Mouse (Mus musculus): ENCODE data around the gene Rbbp7. TPM values are rescaled to one million over a fixed set of nuclear protein-coding genes. Genes with fewer than 3 reads are reported as not detected.

The Rbbp7 gene
- total and polyA plus RNA-seq, 3 experiments = 217 to 558 (median 377) TPM

GRCm38 (mm10) chrX:162734997-162735929 is 24.9 kb upstream of the Rbbp7 start:
- no peaks in the 10 kb centered on the region for H3K9me3 ChIP-seq (replicated peaks; ENCODE audit: insufficient read depth, low read length)
- no peaks in the 10 kb centered on the region; the same call in 1 of the 2 replicates for H3K79me2 ChIP-seq (ENCODE audit: control insufficient read depth, insufficient read depth, low read length, poor library complexity)
- H3K4me1 ChIP-seq (ENCODE audit: control insufficient read depth in 1 of 2, insufficient read depth in 2 of 2, low read length in 2 of 2) = peaks cover 0 to 11% of the 10 kb centered on the region in 2 experiments; a peak in 2 of 4 replicates
- peak; percentile 88 for TF ChIP-seq SMC3 (IDR thresholded peaks at IDR 0.05; ENCODE audit: low read depth, low read length)
- no peak for TF ChIP-seq TAL1 (IDR thresholded peaks at IDR 0.05; ENCODE audit: low read length)
- TF ChIP-seq CHD2 (IDR thresholded peaks at IDR 0.05; ENCODE audit: low read length) = peak; percentile 63
- TF ChIP-seq POLR2AphosphoS2 (IDR thresholded peaks at IDR 0.05; ENCODE audit: low read length) = no peak
- peak; percentile 64 to 71 for TF ChIP-seq POLR2A (IDR thresholded peaks at IDR 0.05; ENCODE audit: control insufficient read depth in 1 of 2, insufficient read depth in 1 of 2, low read depth in 1 of 2, low read length in 2 of 2, poor library complexity in 1 of 2)
- no peak for TF ChIP-seq MYC (IDR thresholded peaks at IDR 0.05; ENCODE audit: low read depth, low read length)
- TF ChIP-seq E2F4 (IDR thresholded peaks at IDR 0.05; ENCODE audit: borderline replicate concordance, low read depth, low read length) = 0 out of 2 replicates have a peak, but pooled peaks have one; percentile 27
- peak; percentile 26; the same call in 1 of the 2 replicates for TF ChIP-seq MAZ (IDR thresholded peaks at IDR 0.05; ENCODE audit: low read depth, low read length)
- TF ChIP-seq ZKSCAN1 (IDR thresholded peaks at IDR 0.05; ENCODE audit: low read depth, low read length) = no peak
- no peak for TF ChIP-seq KAT2A (conservative IDR thresholded peaks at IDR 0.05; ENCODE audit: low read depth, low read length)
- TF ChIP-seq CTCF (IDR thresholded peaks at IDR 0.05 in 2 of 3, conservative IDR thresholded peaks at IDR 0.05 in 1 of 3; ENCODE audit: control insufficient read depth in 1 of 3, insufficient read depth in 1 of 3, low read depth in 2 of 3, low read length in 3 of 3, poor library complexity in 1 of 3, severe bottlenecking in 1 of 3) = peak; percentile 75 to 88 (median 79)
- no peak for TF ChIP-seq RCOR1 (IDR thresholded peaks at IDR 0.05; ENCODE audit: low read depth, low read length)
- TF ChIP-seq MAX (IDR thresholded peaks at IDR 0.05; ENCODE audit: low read length) = no peak
- TF ChIP-seq ZC3H11A (IDR thresholded peaks at IDR 0.05; ENCODE audit: low read depth, low read length) = peak; percentile 44
- peak; percentile 76 for TF ChIP-seq ETS1 (IDR thresholded peaks at IDR 0.05; ENCODE audit: low read depth, low read length)
- peak; percentile 45; the same call in 1 of the 2 replicates for TF ChIP-seq MYB (IDR thresholded peaks at IDR 0.05; ENCODE audit: low read depth, low read length)
- TF ChIP-seq HCFC1 (IDR thresholded peaks at IDR 0.05; ENCODE audit: low read depth, low read length) = no peak
- no peak for TF ChIP-seq ZNF384 (IDR thresholded peaks at IDR 0.05; ENCODE audit: low read depth, low read length)
- peak; percentile 57 for TF ChIP-seq NELFE (IDR thresholded peaks at IDR 0.05; ENCODE audit: low read depth, low read length)
- TF ChIP-seq SIN3A (IDR thresholded peaks at IDR 0.05; ENCODE audit: low read length) = peak; percentile 55
- no peak for TF ChIP-seq MAFK (IDR thresholded peaks at IDR 0.05; ENCODE audit: borderline replicate concordance, low read depth, low read length)
- TF ChIP-seq UBTF (IDR thresholded peaks at IDR 0.05; ENCODE audit: borderline replicate concordance, insufficient read depth, low read depth, low read length) = no peak
- no peak for TF ChIP-seq USF2 (IDR thresholded peaks at IDR 0.05; ENCODE audit: borderline replicate concordance in 1 of 2, insufficient read depth in 1 of 2, low read depth in 1 of 2, low read length in 2 of 2)
- TF ChIP-seq ELF1 (IDR thresholded peaks at IDR 0.05; ENCODE audit: low read depth, low read length) = peak; percentile 70
- peak; percentile 74 for TF ChIP-seq RAD21 (IDR thresholded peaks at IDR 0.05; ENCODE audit: low read depth, low read length)
- peak; percentile 6 for TF ChIP-seq TBP (IDR thresholded peaks at IDR 0.05; ENCODE audit: low read depth, low read length)
- TF ChIP-seq GATA1 (IDR thresholded peaks at IDR 0.05; ENCODE audit: low read depth, low read length) = no peak
- TF ChIP-seq MXI1 (IDR thresholded peaks at IDR 0.05; ENCODE audit: low read depth, low read length) = peak; percentile 65
- TF ChIP-seq JUND (IDR thresholded peaks at IDR 0.05; ENCODE audit: low read depth, low read length) = no peak
- peak; percentile 89 for DNase-seq (ENCODE audit: low read depth, low spot score)
- H3K36me3 ChIP-seq (ENCODE audit: control insufficient read depth in 1 of 2, insufficient read depth in 2 of 2, low read length in 2 of 2) = peaks cover 0 to 6% of the 10 kb centered on the region in 2 experiments; a peak in 2 of 4 replicates
- no peaks in the 10 kb centered on the region for H3K27me3 ChIP-seq (ENCODE audit: control insufficient read depth in 1 of 2, insufficient read depth in 2 of 2, low read length in 2 of 2)
- H3K27ac ChIP-seq (ENCODE audit: control insufficient read depth, low read depth, low read length) = peak overlapping the region; percentile 89
- peak overlapping the region; percentile 66 to 79 for H3K4me3 ChIP-seq (ENCODE audit: control insufficient read depth in 1 of 2, insufficient read depth in 1 of 2, low read depth in 2 of 2, low read length in 2 of 2)
- H3K9ac ChIP-seq (ENCODE audit: control insufficient read depth, low read depth, low read length, poor library complexity, severe bottlenecking) = peak overlapping the region; percentile 84
